Mouse (Mus musculus) spleen, postnatal 4 days (tissue): ENCODE data around the gene Ldlrad3.

Experiments used
- DNase-seq, 2 experiments: peaks; one replicate each; pipeline ENCODE4 v3.0.0; 2022; ENCODE audit warnings: low spot score in 2 of 2

Ldlrad3 gene

GRCm38 (mm10) chr2:102144311-102144710, 41.9 kb downstream of the Ldlrad3 start:
- DNase-seq, result no peak

GRCm38 (mm10) chr2:102142654-102143271, 43.4 kb downstream of the Ldlrad3 start:
- DNase-seq, result no peak

GRCm38 (mm10) chr2:102142197-102142623, 44.0 kb downstream of the Ldlrad3 start:
- DNase-seq, result no peak

GRCm38 (mm10) chr2:102141199-102141598, 45.0 kb downstream of the Ldlrad3 start:
- no peak for DNase-seq

GRCm38 (mm10) chr2:102137922-102138321, 48.3 kb downstream of the Ldlrad3 start:
- no peak for DNase-seq

GRCm38 (mm10) chr2:102136184-102136583, 50.0 kb downstream of the Ldlrad3 start:
- DNase-seq, result no peak

- no peak for DNase-seq
Observed at GRCm38 (mm10) chr2:102134510-102135262, 51.5 kb downstream of the Ldlrad3 start.

- DNase-seq, result no peak
Observed at GRCm38 (mm10) chr2:102132945-102133558, 53.1 kb downstream of the Ldlrad3 start.

GRCm38 (mm10) chr2:102130198-102130845, 55.9 kb downstream of the Ldlrad3 start:
- no peak for DNase-seq

- no peak for DNase-seq
Observed at GRCm38 (mm10) chr2:102129235-102129634, 57.0 kb downstream of the Ldlrad3 start.

GRCm38 (mm10) chr2:102128500-102129030, 57.6 kb downstream of the Ldlrad3 start:
- no peak for DNase-seq

GRCm38 (mm10) chr2:102127791-102128387, 58.3 kb downstream of the Ldlrad3 start:
- DNase-seq, result no peak

- no peak for DNase-seq
Observed at GRCm38 (mm10) chr2:102127221-102127620, 59.0 kb downstream of the Ldlrad3 start.

GRCm38 (mm10) chr2:102126076-102126475, 60.1 kb downstream of the Ldlrad3 start:
- no peak for DNase-seq

GRCm38 (mm10) chr2:102125042-102125441, 61.1 kb downstream of the Ldlrad3 start:
- DNase-seq, result no peak

GRCm38 (mm10) chr2:102122146-102122515, 64.1 kb downstream of the Ldlrad3 start:
- DNase-seq, result no peak

- no peak for DNase-seq
Observed at GRCm38 (mm10) chr2:102121440-102122145, 64.6 kb downstream of the Ldlrad3 start.

- DNase-seq, result no peak
Observed at GRCm38 (mm10) chr2:102119751-102120505, 66.3 kb downstream of the Ldlrad3 start.

- DNase-seq, result no peak
Observed at GRCm38 (mm10) chr2:102118988-102119460, 67.2 kb downstream of the Ldlrad3 start.

GRCm38 (mm10) chr2:102117402-102117760, 68.8 kb downstream of the Ldlrad3 start:
- no peak for DNase-seq
